Mouse (Mus musculus): ENCODE data around the gene P3h2.
A peak's percentile ranks its signal among the peaks of the same experiment; 100 is the strongest.

The P3h2 gene

DNA sequence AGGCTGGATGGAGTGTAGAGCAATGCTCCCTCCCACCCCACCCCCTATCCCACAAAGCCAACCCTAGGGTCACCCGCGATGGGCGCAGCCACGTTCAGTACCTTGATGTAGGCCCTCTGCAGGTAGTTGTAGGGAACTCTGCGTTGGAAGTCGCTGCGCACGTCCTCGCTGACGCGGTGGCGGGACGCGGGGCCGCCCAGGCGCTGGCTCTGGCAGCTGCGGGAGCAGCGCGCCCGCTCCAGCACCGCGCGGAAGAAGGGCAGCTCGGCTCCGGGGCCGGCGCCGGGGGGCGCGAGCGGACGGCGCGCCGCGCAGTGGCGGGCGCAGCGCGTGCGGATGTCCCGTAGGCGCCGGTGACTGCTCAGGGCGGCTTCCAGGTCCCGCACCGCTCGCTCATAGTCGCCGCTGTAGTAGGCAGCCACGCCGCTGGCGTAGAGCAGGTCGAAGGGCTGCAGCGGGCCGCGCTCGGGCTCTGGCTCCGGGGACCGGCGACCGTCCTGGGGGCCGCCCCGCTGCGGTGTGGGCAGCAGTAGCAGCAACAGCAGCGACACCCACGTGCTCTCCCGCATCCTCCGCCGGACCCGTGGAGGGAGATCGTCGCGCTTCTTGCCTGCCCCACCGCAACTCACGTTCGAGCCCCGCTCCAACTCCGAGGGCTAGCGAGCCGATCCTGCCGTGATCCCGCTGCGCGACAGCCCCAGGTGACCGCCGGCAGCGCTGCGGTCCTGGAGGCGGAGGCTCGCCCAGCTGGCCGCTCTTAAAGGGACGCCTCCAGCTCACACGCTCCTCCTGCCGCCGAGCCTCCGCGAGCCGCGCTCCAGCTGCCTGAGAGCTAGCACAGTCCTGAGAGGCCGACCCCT lies at the start of gene P3h2:
Gene P3h2 (minus strand): TSS at position 670 of the 860 bp plus-strand sequence.
- peak; percentile 83 to 90 for DNase-seq

DNA sequence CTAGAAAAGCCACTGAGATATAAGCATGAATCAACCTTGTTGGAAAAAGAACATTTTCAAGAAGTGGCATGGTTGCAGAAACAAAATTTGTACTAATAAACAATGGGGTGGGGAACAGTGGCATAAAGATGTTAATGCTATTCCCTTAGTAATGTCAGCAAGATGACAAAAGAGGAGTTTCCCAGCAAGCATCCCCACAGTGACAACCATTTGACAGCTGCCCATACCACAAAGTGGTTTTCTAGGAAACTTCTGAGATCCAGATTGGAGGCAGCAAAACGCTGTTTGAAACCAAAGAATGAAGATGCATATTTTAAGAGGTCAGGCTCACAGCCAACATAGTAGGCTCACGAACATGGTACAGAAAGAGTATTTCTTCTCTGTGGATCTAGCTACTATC lies 46.7 kb upstream of the P3h2 start:
- DNase-seq: no peak

DNA sequence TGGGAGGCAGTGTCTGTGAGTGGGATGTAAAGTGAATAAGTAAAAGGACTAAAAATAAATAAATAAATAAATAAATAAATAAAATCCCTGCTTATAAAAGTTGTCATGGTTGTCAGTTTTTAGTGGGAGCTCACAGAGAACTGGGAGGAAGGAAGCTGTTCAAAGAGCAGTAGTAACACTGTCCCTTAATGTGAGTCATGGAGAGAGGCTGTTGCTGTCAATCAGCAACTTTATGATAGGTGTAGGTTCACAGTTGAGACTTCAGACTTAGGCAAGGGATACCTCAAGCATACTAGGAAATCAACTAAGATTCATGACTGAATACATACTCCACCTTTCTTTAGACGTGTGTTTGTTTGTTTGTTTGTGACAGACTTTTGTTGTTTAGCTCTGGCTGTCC lies 45.4 kb upstream of the P3h2 start:
- no peak for DNase-seq

DNA sequence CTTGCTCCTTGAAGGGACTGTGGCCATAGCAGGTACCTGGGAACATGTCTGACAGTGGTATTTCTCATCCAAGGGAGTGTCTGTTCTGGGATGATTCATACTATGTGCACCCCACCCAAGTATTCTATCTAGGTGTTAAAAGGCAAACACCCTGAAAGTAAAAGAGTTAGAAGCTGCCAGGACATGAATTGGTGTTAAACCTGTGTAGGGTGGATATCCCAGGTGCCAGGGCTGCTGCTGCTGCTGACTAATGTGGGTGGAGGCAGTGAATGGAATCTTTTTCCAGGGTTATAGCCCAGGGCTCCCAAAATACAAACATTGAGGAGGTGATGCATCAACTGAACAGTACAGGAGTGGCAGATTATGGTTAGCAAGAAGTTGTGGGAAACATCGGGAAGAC lies 41.3 kb upstream of the P3h2 start:
- no peak for DNase-seq

DNA sequence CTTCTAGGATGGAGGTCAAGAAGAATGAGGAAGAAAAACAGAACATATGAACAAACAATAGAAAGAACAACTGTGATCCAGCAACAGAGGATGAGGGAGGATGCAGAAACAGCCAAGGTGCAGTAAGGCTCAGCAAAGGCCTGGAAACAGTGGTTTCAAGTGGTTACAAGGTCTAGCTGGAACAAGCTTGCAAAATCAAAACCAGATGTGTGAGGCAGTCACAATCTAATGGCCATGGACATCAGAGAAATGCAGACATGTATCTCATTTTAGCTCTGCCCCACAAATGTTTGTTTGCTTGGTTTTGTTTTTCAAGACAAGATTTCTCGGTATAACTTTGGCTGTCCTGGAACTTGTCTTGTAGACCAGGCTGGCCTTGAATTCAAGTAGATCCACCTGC lies 25.5 kb upstream of the P3h2 start:
- no peak for DNase-seq

DNA sequence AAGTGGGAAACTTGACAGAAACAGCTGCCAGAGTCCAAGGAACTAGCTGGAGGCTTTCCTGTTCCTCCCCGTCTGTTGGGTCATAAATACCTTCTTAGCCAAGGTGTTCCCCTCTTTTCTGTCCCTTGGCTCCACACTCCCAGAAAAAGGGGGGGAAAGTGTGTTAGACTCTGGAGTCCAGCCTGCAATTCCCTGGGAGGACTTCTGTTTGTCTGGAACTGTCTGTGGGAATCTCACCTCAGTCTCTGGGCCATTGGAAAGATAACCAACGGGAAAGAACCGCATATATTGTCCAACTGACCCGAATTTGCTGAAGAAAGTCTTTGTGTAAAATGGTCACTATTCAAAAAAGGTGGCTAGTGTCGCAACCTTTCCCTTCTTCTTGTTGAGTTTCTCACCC lies 1.0 kb upstream of the P3h2 start:
- DNase-seq: no peak

DNA sequence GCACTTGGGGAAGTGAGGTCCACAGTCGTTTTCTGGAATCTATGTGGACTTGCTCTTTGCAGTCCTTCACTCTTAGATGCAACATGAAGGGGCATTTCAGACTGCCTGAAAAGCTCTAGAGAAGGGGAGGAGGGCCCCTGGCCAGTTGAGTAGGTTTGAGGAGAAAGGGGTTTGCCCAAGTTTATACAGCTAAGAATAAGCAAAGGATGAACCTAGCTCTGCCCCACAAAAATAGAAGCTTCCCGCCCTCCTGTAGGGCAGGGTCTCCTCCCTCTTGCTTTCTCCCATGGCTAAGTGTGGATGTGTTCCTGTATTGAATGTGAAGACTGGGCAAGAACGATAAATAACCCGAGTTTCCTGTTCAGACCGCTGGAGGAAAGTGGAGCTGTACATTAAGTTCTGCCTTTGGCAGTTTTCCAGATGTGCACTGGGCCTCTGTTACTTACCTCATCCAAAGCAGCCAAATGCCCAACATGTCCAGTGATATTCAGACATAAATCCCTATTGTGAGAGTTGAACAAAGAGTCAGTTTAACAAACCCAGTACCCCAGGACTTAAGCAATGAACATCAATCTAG lies 545 bp upstream of the P3h2 start:
- DNase-seq: peak; percentile 33 to 55

DNA sequence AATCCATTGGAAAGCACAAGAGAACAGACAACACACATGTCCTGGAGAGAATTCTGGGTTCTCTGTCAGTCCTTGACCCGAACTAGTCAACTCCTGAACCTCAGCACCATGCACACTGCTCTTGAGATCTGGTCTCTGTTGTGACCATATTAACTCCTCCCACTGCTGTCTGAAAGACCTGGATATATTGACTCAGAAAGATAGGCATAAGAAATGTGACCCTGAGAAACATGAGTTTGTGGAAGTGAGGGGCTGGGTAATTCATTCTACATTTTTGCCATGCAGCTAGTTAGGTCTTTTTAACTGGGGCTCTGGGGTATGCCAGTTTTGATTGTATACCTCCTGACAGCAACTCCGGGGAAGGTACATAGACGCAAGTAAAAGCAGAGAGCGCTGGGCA lies 1.3 kb downstream of the P3h2 start:
- no peak for DNase-seq

DNA sequence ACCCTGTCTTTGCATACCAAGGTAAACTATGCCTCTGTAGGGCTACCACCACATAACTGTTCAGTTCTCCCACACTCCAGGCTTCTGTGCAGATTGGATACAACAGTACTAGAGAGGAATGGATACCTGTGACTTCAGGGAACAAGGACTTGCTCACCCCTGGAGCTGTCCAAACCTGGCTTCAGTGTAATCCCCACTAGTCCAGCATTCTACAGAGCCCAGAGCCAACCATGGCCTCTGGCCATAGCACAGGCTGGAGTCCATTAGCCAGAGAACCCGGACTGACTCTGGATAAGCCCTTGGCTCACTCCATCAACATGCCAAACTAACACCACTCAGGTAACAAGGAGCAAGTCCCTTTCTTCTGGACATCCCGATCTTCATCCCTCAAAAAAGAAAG lies 2.7 kb downstream of the P3h2 start:
- peak in 1 of 2 experiments; percentile 23 for DNase-seq

DNA sequence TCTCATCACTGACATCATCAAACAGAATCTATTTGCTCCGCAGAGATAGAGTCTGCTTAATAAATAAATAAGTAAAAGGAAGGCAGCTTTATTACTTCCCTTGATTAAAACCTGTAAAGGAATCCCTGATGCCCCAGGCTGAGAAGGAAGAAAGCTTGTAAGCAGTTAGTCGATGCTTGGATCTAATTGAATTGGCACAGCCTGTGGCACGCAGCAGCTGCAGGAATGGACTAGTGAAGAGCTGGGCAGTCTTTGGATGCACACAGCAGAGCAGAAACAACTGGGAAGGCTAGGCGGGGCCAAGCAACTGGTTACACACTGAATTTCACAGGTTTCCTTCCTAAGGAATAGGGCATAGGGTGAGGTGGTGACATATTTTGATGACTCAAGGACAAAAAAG lies 5.4 kb downstream of the P3h2 start:
- DNase-seq: peak in 1 of 2 experiments; percentile 37

DNA sequence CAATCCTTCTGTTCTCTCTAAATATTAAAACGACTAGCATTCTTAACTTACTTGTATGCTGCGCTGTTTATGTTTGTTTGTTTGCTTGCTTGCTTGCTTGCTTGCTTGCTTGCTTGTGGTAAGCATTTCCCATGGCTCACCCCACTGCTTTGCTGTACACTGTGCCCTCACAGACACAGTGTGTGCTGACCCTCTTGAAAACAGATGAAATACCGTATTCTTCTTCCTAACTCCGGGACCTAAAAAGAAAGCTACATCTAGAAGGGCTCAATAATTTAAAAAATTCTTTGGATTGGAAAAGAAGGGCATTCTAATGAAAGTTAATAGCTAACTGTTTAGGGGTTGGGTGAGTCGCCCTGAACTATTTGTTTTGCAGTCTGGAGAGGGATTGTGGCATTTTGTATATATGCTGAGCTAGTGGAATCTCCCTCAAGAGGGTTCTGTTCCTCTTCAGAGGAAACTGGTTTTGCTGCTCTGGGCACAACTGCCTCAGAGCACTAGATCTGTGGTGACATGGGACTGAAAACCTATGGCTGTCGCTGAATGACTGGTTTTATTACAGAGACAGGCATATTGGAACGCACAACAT lies 9.8 kb downstream of the P3h2 start:
- DNase-seq: no peak

DNA sequence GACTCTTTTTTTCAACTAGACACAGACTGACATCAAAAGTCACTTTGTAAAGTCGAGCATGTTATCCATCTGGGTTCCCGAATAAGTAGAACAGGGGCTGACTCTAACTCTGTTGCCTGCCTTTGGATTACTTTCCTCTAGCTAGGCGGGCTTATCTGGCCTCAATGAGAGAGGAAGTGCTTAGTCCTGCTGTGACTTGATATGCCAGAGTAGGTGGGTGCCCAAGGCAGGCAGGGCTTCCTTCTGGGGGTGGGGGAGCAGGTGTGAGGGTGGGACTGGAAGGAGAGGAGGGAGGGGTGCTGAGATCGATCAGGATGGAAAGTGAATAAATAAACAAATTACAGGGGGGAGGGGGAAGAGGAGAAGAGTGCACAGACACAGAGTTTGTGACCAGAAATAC lies 11.7 kb downstream of the P3h2 start:
- no peak for DNase-seq

DNA sequence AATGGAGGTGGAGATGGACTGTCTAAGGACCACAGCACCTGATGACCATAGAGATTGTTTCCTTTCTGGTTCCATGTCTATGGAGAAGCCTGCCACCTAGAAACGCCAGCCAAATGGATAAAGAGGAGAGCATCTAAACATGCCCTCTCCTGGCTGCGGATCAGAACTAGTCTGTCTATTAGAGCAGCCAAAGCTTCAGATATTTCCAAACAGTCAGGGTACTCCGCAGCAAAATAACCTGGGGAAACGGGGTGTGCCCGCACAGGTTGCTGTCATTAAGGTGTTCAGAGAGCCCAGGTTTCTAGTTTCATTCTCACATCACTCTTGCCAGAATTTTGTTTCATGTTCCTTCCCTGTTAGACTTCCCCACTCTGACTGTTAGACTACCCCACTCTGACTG lies 16.6 kb downstream of the P3h2 start:
- no peak for DNase-seq

DNA sequence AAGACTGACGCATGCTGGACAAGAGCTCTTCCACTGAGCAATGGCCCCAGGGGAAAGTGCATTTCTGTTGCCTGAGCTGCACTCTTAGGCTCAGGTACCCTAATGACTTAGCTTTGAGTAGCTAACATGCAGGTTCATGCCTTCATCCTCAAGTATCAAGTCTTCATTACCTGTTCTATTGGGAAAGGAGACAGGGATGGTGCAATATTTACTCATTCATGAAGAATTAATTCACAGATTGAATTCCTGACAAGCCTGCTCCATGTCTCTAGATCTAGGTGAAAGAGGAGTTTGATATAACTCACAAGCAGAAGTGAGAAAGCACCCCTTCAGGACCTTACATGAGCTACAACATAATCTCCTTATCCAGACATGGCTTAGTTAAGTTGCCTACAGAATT lies 17.3 kb downstream of the P3h2 start:
- DNase-seq: no peak

DNA sequence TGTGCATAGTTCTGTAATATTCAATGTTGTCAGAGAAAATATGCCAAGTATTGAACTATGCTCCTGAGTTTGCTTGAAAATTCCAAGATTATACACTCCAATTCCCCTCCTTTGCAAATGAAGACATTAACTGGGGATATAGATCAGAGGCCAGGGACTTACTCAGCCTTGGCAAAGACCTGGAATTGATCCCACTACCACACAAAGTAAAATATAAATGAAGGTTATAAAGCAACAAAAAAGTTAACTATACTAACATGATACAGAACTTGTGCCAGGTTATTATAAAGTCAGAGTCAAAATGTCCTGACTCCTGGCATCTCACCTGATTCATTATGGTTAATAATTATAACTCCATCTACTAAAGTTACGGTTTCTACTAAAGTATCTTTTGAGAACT lies 18.6 kb downstream of the P3h2 start:
- no peak for DNase-seq

DNA sequence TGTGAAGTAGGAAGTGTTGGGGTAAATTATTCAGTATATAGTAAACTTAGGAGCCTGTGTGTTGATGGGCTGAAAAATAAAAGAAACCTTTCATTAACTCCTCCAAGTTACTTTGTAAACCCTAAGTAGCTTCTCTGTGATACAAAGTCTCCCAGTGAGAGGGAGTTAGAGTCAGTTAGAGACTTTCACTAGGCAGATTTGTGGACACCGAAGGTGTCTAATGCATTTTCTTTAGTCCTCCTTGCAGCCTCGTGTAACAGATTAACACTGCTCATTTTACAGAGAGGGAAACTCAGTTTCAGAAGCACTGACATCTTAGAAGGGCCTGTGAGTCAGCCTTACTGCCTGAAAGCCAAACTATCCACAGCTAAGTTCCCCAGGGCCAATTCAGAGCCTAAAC lies 20.4 kb downstream of the P3h2 start:
- no peak for DNase-seq

DNA sequence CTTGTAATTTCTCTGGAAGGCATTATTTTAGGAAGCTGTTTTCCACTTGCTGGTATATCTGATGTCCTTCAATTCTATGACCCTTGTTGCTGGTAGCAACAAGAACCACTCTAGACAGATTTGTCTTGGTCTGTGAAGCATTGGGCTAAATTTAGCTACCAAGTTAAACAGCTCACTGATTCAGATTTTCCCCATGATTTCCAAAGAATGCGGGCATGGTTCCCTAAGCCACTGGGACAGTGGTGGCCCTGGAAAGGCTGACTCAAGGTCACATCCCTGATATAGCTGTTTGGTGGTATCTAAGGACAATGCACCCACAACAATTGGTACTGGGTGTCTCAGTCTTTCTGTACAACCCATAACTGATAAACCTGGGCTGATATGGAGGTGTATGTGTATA lies 22.8 kb downstream of the P3h2 start:
- peak in 1 of 2 experiments; percentile 51 for DNase-seq

DNA sequence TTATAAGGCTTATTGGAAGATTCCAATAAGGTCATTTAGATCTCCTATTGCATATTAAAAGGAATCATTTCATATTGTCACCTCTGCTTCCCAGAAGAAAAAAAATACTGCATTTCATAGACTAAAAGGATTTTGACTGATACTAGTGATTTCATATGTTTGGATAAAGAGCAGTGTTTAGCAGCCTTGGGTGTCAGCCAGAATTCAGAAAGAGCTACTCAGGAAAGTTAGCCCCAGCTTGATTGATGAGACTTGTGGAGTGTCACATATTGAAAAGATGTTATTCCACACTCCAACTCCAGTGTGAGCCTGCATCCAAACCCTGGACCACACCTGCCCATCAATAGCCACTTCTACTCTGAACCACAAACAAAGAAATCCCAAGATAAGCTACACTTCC lies 23.2 kb downstream of the P3h2 start:
- no peak for DNase-seq

DNA sequence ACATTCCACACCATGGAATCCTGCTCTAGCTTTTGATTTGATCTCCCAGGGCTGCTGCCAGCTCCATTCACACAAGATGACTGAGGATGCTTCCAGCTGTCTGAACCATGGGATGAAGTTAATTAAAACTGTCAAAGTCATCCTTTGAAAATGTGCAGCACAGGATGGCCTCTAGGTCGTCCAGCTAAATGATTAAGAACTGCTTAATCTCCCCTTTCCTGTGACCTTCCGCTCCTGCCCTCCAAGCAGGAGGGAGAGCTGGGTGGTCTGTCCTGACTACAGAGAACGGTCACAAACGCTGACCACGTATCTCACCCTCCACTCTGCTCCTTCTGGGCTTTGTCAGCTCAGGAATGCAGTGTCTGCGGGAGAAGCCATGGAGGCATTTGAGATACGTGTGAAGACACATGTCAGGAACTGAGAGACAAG lies 26.6 kb downstream of the P3h2 start:
- peak; percentile 36 to 55 for DNase-seq

DNA sequence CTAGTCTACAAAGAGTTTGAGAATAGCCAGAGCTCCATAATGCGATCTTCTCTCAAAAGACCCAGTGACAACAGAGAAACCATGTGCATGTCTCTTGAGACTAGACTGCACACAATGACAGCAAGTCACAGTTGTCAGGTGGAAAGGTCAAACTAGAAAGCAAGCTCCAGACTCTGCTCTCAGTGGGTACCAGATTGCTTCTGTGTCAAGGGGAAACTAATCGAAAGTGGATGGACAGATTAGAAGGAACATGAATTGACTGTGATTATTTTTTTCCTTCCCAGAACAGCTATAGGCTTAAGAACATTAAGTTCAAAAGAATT lies 27.5 kb downstream of the P3h2 start:
- DNase-seq: no peak

DNA sequence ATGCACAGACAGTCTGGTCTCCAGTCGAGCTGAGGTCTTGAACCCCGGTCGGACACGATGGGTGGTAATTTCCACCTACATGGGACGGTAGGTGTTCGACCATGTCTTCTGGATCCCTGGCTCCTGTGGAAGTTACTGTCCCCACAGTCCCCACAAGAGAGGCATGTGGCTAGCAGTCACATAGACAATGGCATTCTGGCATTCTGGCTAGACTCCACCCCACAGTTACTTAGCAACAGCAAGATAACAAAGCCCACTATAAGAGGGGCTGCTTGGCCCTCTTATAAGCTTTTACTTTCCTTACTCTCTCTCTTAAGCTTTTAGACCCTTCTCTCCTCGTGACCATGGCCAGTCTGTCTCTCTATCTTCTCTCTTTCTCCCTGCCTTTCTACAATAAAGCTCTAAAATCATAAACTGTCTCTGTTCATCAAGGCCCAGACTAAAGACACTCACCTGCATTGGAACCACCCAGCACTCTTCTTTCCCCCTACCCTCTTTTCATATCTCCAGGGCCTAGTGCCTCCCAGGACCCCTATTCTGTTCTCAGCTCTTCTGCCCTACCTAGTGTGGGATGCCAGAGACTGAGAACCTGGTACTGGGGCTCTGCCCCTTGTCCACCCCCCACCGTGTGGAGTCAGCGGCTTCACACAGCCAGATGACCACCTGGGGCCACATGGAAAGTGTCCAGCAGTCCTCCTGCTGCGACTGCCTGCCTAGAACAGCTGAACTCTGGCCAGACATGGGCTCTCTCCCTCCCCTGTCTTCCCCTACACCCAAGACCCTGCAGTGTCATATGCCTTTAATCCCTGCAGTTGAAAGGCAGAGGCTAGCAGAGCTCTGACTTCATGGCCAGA lies 28.1 kb downstream of the P3h2 start:
- peak; percentile 46 to 63 for DNase-seq

DNA sequence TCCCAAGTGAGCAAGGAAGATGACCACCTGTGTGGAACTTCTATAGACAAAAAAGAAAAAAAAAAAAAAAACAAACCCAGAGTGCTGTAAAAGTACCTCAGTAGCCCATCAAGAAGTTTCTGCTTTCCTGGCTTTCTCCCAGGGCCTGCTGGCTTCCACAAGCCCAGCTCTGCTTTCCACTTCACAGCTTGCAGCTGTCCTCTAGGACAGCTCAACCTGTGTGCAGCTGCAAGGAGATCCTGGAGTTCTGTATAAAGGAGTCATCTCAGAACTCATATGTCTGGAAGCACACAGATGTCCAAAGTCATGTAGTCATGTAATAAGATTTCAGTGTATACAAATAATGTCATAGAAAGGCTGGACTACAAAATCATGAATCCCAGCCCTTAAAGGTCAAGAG lies 30.5 kb downstream of the P3h2 start:
- peak; percentile 43 to 56 for DNase-seq

DNA sequence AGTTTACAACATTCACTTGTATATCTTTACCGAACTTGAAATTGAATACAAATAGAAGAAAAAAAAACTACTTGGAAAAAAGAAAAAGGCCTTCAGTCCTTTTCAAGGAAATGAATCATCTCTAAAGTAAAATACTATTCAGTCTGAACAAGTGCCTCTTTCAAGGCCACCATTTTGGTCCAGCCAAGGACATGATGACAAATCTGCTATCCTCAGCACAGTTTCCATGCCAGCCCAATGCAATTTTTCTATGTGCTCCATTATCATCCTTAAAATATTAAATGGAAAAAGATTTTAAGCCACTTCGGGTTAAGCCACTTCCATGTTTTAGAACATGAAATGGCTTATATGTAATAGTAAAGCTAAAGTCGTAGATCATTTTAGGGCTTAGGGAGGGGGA lies 35.2 kb downstream of the P3h2 start:
- no peak for DNase-seq

Measured in kidney, postnatal 4 days (tissue).